Mouse (Mus musculus): ENCODE results near the gene Hnmt. TPM values are rescaled to one million over a fixed set of nuclear protein-coding genes. Genes with fewer than 3 reads are reported as not detected.
"Not testable (repeated sequence)": the region's sequence is repeated elsewhere in the genome, so short reads cannot be mapped to it uniquely, and the experiment has no call there.

The Hnmt gene
- polyA plus RNA-seq, 1 experiment from 2014 or later = 1.1 TPM

DNA sequence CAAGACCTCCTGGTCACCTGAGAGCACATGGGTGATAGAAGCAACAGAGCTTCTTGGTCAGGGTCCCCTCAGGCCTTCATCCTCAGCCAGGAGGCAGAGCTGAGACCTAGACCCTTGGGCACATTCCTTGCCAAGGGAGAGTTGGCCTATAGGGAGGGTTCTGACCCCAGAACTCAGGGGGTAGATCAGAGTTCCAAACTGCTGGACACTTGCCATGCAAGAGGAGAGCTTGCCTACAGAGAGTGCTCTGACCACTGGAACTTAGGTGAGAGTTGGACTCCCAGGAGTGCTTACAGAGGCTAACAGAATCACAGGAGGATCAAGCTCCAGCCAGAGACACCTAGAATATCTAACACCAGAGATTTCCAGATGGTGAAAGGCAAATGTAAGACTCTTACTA is 29.8 kb downstream of the Hnmt start:
- H3K27ac ChIP-seq (ENCODE audit: low read depth, low read length); H3K36me3 ChIP-seq (ENCODE audit: control insufficient read depth, insufficient read depth, low read length): not testable (repeated sequence)

GRCm38 (mm10) chr2:24018966-24019365 is 30.2 kb downstream of the Hnmt start:
- H3K9me3 ChIP-seq (ENCODE audit: control insufficient read depth, low read length) = no peaks in the 10 kb centered on the region
- WGBS = 88% methylated on average over 1 of the region's 1 CpGs
- DNase-seq (ENCODE audit: low spot score) = no peak
- H3K4me3 ChIP-seq (ENCODE audit: low read depth, low read length) = no peak overlapping the region
- H3K36me3 ChIP-seq (ENCODE audit: control insufficient read depth, insufficient read depth, low read length) = no peaks in the 10 kb centered on the region
- H3K4me1 ChIP-seq (replicated peaks; ENCODE audit: control insufficient read depth, insufficient read depth, low read length) = no peaks in the 10 kb centered on the region
- no peak overlapping the region for H3K4me2 ChIP-seq (ENCODE audit: low read depth, low read length, severe bottlenecking)
- no peak overlapping the region for H3K9ac ChIP-seq (ENCODE audit: low read length)
- ATAC-seq (replicated peaks; ENCODE audit: low FRiP score) = no peak
- H3K27me3 ChIP-seq (ENCODE audit: control insufficient read depth, insufficient read depth, low read length) = no peaks in the 10 kb centered on the region
- no peak overlapping the region for H3K27ac ChIP-seq (ENCODE audit: low read depth, low read length)

More for the DNA sequence above, 29.8 kb downstream of the Hnmt start:
- not testable (repeated sequence) for H3K9me3 ChIP-seq (ENCODE audit: control insufficient read depth, low read length); DNase-seq (ENCODE audit: low spot score); H3K4me2 ChIP-seq (ENCODE audit: low read depth, low read length, severe bottlenecking); H3K9ac ChIP-seq (ENCODE audit: low read length); H3K4me3 ChIP-seq (ENCODE audit: low read depth, low read length); H3K4me1 ChIP-seq (replicated peaks; ENCODE audit: control insufficient read depth, insufficient read depth, low read length); ATAC-seq (replicated peaks; ENCODE audit: low FRiP score); H3K27me3 ChIP-seq (ENCODE audit: control insufficient read depth, insufficient read depth, low read length)

GRCm38 (mm10) chr2:24014957-24015356 is 34.2 kb downstream of the Hnmt start:
- Histone ChIP-seq H3K4me1 (replicated peaks; ENCODE audit: control insufficient read depth, insufficient read depth, low read length) (no peaks in the 10 kb centered on the region), H3K9me3 (ENCODE audit: control insufficient read depth, low read length) (no peaks in the 10 kb centered on the region), H3K27me3 (ENCODE audit: control insufficient read depth, insufficient read depth, low read length) (no peaks in the 10 kb centered on the region), H3K4me2 (ENCODE audit: low read depth, low read length, severe bottlenecking) (no peak overlapping the region), H3K27ac (ENCODE audit: low read depth, low read length) (no peak overlapping the region), H3K4me3 (ENCODE audit: low read depth, low read length) (no peak overlapping the region), H3K9ac (ENCODE audit: low read length) (no peak overlapping the region), H3K36me3 (ENCODE audit: control insufficient read depth, insufficient read depth, low read length) (no peaks in the 10 kb centered on the region)
- no peak for ATAC-seq (replicated peaks; ENCODE audit: low FRiP score)
- no peak for DNase-seq (ENCODE audit: low spot score)
- 85% methylated on average over 5 of the region's 5 CpGs for WGBS

DNA sequence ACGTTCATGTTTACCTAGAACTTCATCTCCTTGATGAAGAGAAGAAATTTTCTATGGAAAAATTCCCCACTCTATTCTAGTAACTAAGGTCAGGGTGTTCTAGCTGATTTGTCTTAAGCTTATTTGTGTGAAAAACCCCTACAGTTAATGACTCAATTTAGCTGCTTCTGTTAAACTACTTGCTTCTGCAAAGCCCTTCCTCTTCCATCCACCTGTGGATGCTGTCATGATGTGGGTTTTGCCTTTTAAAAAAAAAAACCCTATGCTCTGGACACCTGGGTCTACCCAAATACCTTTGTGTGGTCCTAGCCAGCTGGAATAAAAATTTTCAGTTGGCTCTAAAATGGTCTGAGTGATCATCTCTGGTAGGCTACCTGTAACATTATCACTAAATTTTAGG is 49.9 kb downstream of the Hnmt start:
- ATAC-seq (replicated peaks; ENCODE audit: low FRiP score) (no peak), DNase-seq (ENCODE audit: low spot score) (no peak)
- no peak overlapping the region for H3K27ac ChIP-seq (ENCODE audit: low read depth, low read length)
- no peaks in the 10 kb centered on the region for H3K9me3 ChIP-seq (ENCODE audit: control insufficient read depth, low read length)
- WGBS = 91% methylated on average over 1 of the region's 1 CpGs
- no peak overlapping the region for H3K4me2 ChIP-seq (ENCODE audit: low read depth, low read length, severe bottlenecking)
- no peaks in the 10 kb centered on the region for H3K36me3 ChIP-seq (ENCODE audit: control insufficient read depth, insufficient read depth, low read length)
- no peaks in the 10 kb centered on the region for H3K27me3 ChIP-seq (ENCODE audit: control insufficient read depth, insufficient read depth, low read length)
- no peak overlapping the region for H3K4me3 ChIP-seq (ENCODE audit: low read depth, low read length)
- H3K4me1 ChIP-seq (replicated peaks; ENCODE audit: control insufficient read depth, insufficient read depth, low read length) = no peaks in the 10 kb centered on the region
- H3K9ac ChIP-seq (ENCODE audit: low read length) = no peak overlapping the region

DNA sequence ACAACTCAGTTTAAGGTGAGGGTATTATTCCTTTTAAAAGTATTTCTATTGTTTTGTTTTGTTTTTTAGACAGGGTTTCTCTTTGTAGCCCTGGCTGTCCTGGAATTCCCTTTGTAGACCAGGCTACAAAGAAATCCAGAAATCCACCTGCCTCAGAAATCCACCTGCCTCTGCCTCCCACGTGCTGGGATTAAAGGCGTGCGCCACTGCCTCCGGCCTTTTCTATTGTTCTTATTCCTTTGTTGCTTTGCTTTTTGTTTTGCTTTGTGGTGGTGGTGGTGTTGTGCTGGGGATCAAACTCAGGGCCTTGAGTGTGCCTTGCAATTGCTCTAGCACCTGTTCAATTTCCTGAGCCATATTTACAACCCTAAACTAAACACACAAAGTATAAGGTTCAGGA is 50.4 kb downstream of the Hnmt start:
- no peak for ATAC-seq (replicated peaks; ENCODE audit: low FRiP score)
- no peak for DNase-seq (ENCODE audit: low spot score)
- WGBS = 90% methylated on average over 4 of the region's 4 CpGs

GRCm38 (mm10) chr2:23996830-23997229 is 52.4 kb downstream of the Hnmt start:
- Histone ChIP-seq H3K9me3 (ENCODE audit: control insufficient read depth, low read length) (no peaks in the 10 kb centered on the region), H3K9ac (ENCODE audit: low read length) (no peak overlapping the region), H3K4me3 (ENCODE audit: low read depth, low read length) (no peak overlapping the region), H3K4me1 (replicated peaks; ENCODE audit: control insufficient read depth, insufficient read depth, low read length) (no peaks in the 10 kb centered on the region), H3K4me2 (ENCODE audit: low read depth, low read length, severe bottlenecking) (no peak overlapping the region), H3K36me3 (ENCODE audit: control insufficient read depth, insufficient read depth, low read length) (no peaks in the 10 kb centered on the region), H3K27me3 (ENCODE audit: control insufficient read depth, insufficient read depth, low read length) (no peaks in the 10 kb centered on the region), H3K27ac (ENCODE audit: low read depth, low read length) (no peak overlapping the region)
- DNase-seq (ENCODE audit: low spot score) (no peak), ATAC-seq (replicated peaks; ENCODE audit: low FRiP score) (no peak)
- WGBS = 71% methylated on average over 2 of the region's 2 CpGs

More for the DNA sequence above, 50.4 kb downstream of the Hnmt start:
- no peak overlapping the region for H3K4me2 ChIP-seq (ENCODE audit: low read depth, low read length, severe bottlenecking)
- H3K27ac ChIP-seq (ENCODE audit: low read depth, low read length) = no peak overlapping the region
- no peak overlapping the region for H3K4me3 ChIP-seq (ENCODE audit: low read depth, low read length)
- no peaks in the 10 kb centered on the region for H3K4me1 ChIP-seq (replicated peaks; ENCODE audit: control insufficient read depth, insufficient read depth, low read length)
- no peak overlapping the region for H3K9ac ChIP-seq (ENCODE audit: low read length)
- H3K27me3 ChIP-seq (ENCODE audit: control insufficient read depth, insufficient read depth, low read length) = no peaks in the 10 kb centered on the region
- H3K9me3 ChIP-seq (ENCODE audit: control insufficient read depth, low read length) = no peaks in the 10 kb centered on the region
- H3K36me3 ChIP-seq (ENCODE audit: control insufficient read depth, insufficient read depth, low read length) = no peaks in the 10 kb centered on the region

DNA sequence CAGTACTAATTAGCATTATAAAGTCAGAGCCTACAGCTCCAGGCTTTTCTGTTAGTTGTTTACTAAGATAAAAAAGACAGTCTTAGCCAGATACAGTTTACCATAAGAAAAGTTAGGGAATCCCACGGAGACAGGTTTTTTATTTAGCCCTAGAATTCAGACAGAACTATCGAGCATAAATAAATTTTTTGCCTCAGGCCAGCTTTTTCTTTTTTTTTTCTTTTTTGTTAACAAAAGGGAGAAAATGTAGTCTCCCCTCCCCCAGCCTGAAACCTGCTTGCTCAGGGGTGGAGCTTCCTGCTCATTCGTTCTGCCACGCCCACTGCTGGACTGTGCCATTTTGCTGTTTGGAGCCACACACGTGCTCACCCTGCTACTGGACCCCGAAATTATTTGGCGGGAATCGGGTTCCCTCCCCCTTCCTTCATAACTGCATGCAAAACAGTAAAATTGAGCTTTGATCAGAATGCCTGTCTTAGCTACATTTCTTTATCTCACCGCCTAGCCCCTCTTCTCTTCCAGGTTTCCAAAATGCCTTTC is 59.1 kb downstream of the Hnmt start:
- not testable (repeated sequence) for ATAC-seq (replicated peaks; ENCODE audit: low FRiP score); H3K36me3 ChIP-seq (ENCODE audit: control insufficient read depth, insufficient read depth, low read length); H3K4me3 ChIP-seq (ENCODE audit: low read depth, low read length); H3K4me1 ChIP-seq (replicated peaks; ENCODE audit: control insufficient read depth, insufficient read depth, low read length); H3K27me3 ChIP-seq (ENCODE audit: control insufficient read depth, insufficient read depth, low read length); H3K9me3 ChIP-seq (ENCODE audit: control insufficient read depth, low read length); H3K4me2 ChIP-seq (ENCODE audit: low read depth, low read length, severe bottlenecking); DNase-seq (ENCODE audit: low spot score); H3K27ac ChIP-seq (ENCODE audit: low read depth, low read length); H3K9ac ChIP-seq (ENCODE audit: low read length)
- 92% methylated on average over 9 of the region's 9 CpGs for WGBS

- Histone ChIP-seq H3K9me3 (ENCODE audit: control insufficient read depth, low read length) (no peaks in the 10 kb centered on the region), H3K36me3 (ENCODE audit: control insufficient read depth, insufficient read depth, low read length) (no peaks in the 10 kb centered on the region), H3K9ac (ENCODE audit: low read length) (no peak overlapping the region), H3K27me3 (ENCODE audit: control insufficient read depth, insufficient read depth, low read length) (no peaks in the 10 kb centered on the region), H3K27ac (ENCODE audit: low read depth, low read length) (no peak overlapping the region), H3K4me2 (ENCODE audit: low read depth, low read length, severe bottlenecking) (no peak overlapping the region), H3K4me1 (replicated peaks; ENCODE audit: control insufficient read depth, insufficient read depth, low read length) (no peaks in the 10 kb centered on the region), H3K4me3 (ENCODE audit: low read depth, low read length) (no peak overlapping the region)
- no peak for DNase-seq (ENCODE audit: low spot score)
- no peak for ATAC-seq (replicated peaks; ENCODE audit: low FRiP score)
Observed at GRCm38 (mm10) chr2:23987283-23987682, 61.9 kb downstream of the Hnmt start.

DNA sequence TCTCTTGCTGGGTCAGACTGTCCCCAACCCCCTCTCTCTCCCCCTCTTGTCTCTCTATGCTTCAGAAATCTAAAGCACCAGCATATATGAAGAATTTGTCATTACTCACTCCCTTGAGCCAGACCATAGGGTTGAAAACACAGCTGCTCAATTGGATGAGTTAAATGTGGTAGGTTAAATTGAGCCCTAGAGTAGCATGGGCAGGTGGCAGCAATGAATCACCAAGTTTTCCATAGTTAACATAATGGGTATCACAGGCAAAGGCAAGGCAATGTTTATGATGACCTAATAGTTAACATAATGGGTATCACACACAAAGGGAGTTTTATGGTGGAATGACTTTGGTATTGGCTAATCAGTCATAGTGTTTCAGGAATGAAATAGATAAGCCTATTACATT is 65.9 kb downstream of the Hnmt start:
- no peak for DNase-seq (ENCODE audit: low spot score)

More for the DNA sequence above, 65.9 kb downstream of the Hnmt start:
- no peak for ATAC-seq (replicated peaks; ENCODE audit: low FRiP score)
- Histone ChIP-seq H3K4me3 (ENCODE audit: low read depth, low read length) (no peak overlapping the region), H3K36me3 (ENCODE audit: control insufficient read depth, insufficient read depth, low read length) (no peaks in the 10 kb centered on the region), H3K9me3 (ENCODE audit: control insufficient read depth, low read length) (no peaks in the 10 kb centered on the region), H3K27ac (ENCODE audit: low read depth, low read length) (no peak overlapping the region), H3K4me1 (replicated peaks; ENCODE audit: control insufficient read depth, insufficient read depth, low read length) (no peaks in the 10 kb centered on the region), H3K27me3 (ENCODE audit: control insufficient read depth, insufficient read depth, low read length) (no peaks in the 10 kb centered on the region), H3K9ac (ENCODE audit: low read length) (no peak overlapping the region), H3K4me2 (ENCODE audit: low read depth, low read length, severe bottlenecking) (no peak overlapping the region)

Data from forebrain, embryonic 11.5 days (tissue).